Mouse (Mus musculus): ENCODE measurements at regions not wholly inside any gene's neighbourhood (a gene's known extent, or its start where the extent isn't known, plus 50 kb on each side); places are given as distances from the start of the nearest gene placed in this dataset.

- TF ChIP-seq CTCF (IDR thresholded peaks at IDR 0.05; ENCODE audit: low read depth) (no peak), EP300 (IDR thresholded peaks at IDR 0.05; ENCODE audit: low read depth) (no peak)
Observed at GRCm38 (mm10) chr1:128663207-128663606, 71.1 kb upstream of the Cxcr4 start.

Measured in liver, embryonic 14.5 days (tissue).